Mouse (Mus musculus) megakaryocyte progenitor cell, adult 5-6 weeks (primary cell): ENCODE results near the gene Khsrp. TPM values are rescaled to one million over a fixed set of nuclear protein-coding genes. Genes with fewer than 3 reads are reported as not detected.

Experiments used
- ATAC-seq: replicated peaks from 2 replicates; pipeline ENCODE4 v1.8.0; 2016; ENCODE audit warnings: mild to moderate bottlenecking, moderate TSS enrichment, inconsistent platforms; ENCODE audit not compliant: poor library complexity
- total RNA-seq, 2 experiments: library from RNA; stranded (forward) in 1 of 2; stranded (reverse) in 1 of 2; fragments of 157-497, 149-512 nt in 1 of 2; fragments of 200-1000 nt in 1 of 2; gene quantifications; 2 replicates each; pipeline versions ENCODE4 v1.2.3 to v1.2.4; 2015 to 2017

Khsrp gene
- total RNA-seq, 2 experiments from 2014 or later = 68.5 to 99.5 TPM

- ATAC-seq = peak; percentile 77
Observed at GRCm38 (mm10) chr17:57031661-57032420, 519 bp upstream of the Khsrp start.

GRCm38 (mm10) chr17:57029691-57030090 lies 1.6 kb downstream of the Khsrp start:
- ATAC-seq = peak; percentile 13

- no peak for ATAC-seq
Observed at GRCm38 (mm10) chr17:57027471-57027870, 3.9 kb downstream of the Khsrp start.

GRCm38 (mm10) chr17:57020960-57021359 lies 10.4 kb downstream of the Khsrp start:
- peak; percentile 51 for ATAC-seq

GRCm38 (mm10) chr17:57019693-57020092 lies 11.6 kb downstream of the Khsrp start:
- peak; percentile 75 for ATAC-seq

- no peak for ATAC-seq
Observed at GRCm38 (mm10) chr17:57012245-57012795, 19.0 kb downstream of the Khsrp start.

- peak; percentile 81 for ATAC-seq
Observed at GRCm38 (mm10) chr17:57011236-57012141, 19.8 kb downstream of the Khsrp start, which contains the start of the genes Gtf2f1 and Gm17949. TSS of gene Gtf2f1 (minus strand) at chr17:57011288. TSS of gene Gm17949 (plus strand) at chr17:57011469.

GRCm38 (mm10) chr17:57010911-57011235 lies 20.4 kb downstream of the Khsrp start:
- peak; percentile 40 for ATAC-seq

GRCm38 (mm10) chr17:57007137-57007905 lies 24.0 kb downstream of the Khsrp start:
- peak; percentile 12; the same call in 1 of the 2 replicates for ATAC-seq

- peak; percentile 38 for ATAC-seq
Observed at GRCm38 (mm10) chr17:57003994-57004393, 27.3 kb downstream of the Khsrp start.

- ATAC-seq = no peak
Observed at GRCm38 (mm10) chr17:57001228-57001627, 30.1 kb downstream of the Khsrp start.

- no peak for ATAC-seq
Observed at GRCm38 (mm10) chr17:56999968-57000609, 31.2 kb downstream of the Khsrp start, which contains the start of gene Pspn. TSS of gene Pspn (minus strand) at chr17:57000018.

- no peak for ATAC-seq
Observed at GRCm38 (mm10) chr17:56999414-56999813, 31.9 kb downstream of the Khsrp start.

GRCm38 (mm10) chr17:56997029-56997667 lies 34.2 kb downstream of the Khsrp start, which contains the start of gene Alkbh7:
TSS of gene Alkbh7 (plus strand) at chr17:56997339.
- ATAC-seq = peak; percentile 95

- ATAC-seq = no peak
Observed at GRCm38 (mm10) chr17:56996506-56996905, 34.8 kb downstream of the Khsrp start.

- ATAC-seq = no peak
Observed at GRCm38 (mm10) chr17:56995046-56995445, 36.3 kb downstream of the Khsrp start.

GRCm38 (mm10) chr17:56990966-56991365 lies 40.4 kb downstream of the Khsrp start:
- ATAC-seq = no peak

- ATAC-seq = peak; percentile 92
Observed at GRCm38 (mm10) chr17:56990115-56990746, 41.1 kb downstream of the Khsrp start, which contains the start of gene Clpp. TSS of gene Clpp (plus strand) at chr17:56990305.
